Mouse (Mus musculus): ENCODE results near the gene Bmf. TPM values are rescaled to one million over a fixed set of nuclear protein-coding genes. Genes with fewer than 3 reads are reported as not detected.
A peak's percentile ranks its signal among the peaks of the same experiment; 100 is the strongest.

Bmf gene
- total RNA-seq, 2 experiments from 2014 or later = 0.20 to 0.71 TPM

DNA sequence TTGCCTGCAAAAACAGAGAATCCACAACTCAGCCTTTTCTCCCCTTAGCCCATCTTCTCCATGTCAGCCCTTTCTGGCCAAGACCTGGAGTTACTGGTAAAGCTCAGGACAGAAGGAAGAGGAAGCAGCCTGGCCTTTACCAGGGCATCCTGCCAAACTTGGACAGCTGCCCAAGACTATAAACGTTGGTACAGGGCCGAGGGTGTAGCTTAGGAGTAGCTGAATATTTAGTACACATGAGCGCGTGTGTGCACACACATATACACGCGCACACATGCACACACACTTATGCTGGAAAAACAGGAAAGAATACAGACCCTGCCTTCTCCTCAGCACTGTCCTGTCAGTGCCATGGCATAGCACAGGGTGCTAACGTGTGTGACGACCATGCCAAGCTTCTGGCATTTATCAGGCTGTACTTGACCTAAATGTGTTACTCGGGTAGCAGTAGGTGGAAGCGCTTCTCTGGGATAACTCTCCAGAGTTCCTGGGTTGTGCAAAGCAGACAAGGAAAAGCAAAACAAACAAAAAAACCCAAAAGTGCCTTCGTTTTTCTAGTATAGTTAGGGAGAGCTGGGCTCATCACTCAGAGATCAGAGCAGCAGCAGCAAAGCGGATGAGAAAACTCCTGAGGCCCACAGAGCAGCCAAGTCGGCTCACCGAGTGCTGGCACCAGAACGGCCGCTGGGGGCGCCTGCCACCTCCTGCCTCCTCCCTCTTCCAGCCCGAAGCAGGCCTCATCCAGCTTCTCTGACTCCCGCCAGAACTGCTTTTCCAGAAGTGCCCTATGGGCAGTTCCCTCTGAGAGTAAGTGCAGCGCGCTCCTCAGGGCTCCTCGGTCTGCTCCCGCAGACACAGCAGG lies 4.0 kb downstream of the Bmf start:
- ATAC-seq (replicated peaks; ENCODE audit: poor library complexity) = peak; percentile 49

DNA sequence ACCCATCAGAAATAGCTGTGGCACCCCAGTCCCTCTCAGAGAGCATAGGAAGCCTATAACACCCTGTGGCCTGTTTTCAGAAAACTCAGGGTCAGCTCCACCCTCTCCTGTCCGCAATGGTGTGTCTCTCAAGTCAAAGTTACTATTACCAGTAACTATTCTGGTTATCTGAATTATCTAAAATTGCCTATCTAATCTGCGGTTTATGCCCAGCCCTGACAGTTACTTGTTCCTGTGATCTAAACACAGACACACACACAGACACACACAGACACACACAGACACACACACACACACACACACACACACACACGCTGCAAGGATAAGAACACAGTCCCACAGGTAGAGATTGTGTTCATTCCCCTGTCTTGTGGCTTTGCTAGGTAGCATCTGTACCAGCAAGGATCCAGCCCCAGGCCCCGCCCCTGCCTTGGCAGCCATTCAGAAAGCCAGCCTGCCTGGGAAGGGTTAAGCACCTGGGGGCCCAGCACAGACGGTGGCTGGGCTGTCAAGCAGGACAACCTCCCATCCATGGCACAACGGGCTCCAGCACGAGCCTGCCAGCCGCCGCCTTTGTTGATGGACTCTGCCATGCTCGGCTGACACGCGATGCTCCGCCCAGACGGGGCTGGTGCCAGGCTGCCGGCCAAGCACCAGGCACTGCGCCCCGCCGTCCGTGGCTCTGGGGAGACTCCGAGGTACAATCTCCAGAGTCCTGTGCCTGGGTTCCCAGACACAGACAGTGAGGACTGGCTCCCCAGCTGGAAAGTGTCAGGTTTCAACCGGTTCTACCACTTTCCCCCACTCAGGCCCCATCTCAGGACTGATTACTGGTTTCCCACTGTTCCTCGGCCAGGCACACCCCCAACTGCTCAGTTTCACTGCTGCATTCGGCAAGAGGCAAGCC lies 5.3 kb downstream of the Bmf start:
- peak; percentile 32 for ATAC-seq (replicated peaks; ENCODE audit: poor library complexity)

DNA sequence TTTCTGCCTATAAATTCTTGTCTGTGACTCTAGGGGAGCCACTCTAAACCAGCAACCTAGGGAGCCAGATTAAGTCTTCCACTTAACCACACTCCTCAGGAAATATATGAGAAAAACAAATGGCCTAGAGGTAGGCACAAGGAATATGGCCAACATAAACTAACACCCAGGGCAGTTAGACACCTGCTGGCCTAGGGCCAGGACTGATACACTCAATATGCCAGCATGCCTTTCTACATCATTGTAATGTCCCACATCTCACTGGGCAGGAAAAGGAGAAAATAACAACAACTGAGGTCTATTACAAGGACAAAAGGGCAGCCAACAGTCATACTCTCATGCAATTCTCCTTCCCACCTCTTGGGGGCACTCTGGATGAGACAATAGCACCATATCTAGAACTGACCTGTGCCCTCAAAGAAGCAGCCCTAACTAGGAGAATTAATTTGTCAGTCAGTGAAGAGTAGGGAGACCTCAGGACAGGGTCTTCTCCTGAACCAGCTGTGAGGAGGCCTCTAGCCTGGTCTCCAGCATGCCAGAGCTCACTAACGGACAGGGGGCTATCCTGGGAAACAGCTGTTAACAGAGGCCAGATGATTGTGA lies 6.4 kb downstream of the Bmf start:
- no peak for ATAC-seq (replicated peaks; ENCODE audit: poor library complexity)

- no peak for ATAC-seq (replicated peaks; ENCODE audit: poor library complexity)
Measured at GRCm38 (mm10) chr2:118541716-118542115, 7.8 kb downstream of the Bmf start.

DNA sequence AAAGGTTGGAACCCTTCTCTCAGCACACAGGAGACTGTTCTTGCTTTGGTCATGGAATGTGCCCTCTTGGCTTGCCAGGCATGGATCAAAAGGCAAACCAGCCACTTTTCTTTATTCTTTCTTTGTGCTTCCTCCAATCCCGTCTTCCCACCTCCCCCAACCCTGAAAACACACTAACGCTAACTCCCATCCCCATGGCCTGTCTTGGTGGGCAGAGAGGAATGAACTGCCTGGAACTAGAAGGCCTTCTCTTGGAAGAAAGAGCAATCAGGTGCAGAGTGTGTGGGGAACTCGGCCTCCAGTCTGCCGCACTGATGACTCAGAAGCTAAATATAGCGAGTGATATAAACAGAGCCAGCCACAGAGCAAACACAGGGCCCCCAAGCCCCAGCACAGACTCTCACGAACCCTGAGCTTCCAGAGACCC lies 8.8 kb downstream of the Bmf start:
- 0 out of 2 replicates have a peak, but pooled peaks have one; percentile 17 for ATAC-seq (replicated peaks; ENCODE audit: poor library complexity)

- peak; percentile 74 for ATAC-seq (replicated peaks; ENCODE audit: poor library complexity)
Measured at GRCm38 (mm10) chr2:118539881-118540516, 9.5 kb downstream of the Bmf start.

GRCm38 (mm10) chr2:118539040-118539439 lies 10.4 kb downstream of the Bmf start:
- no peak for ATAC-seq (replicated peaks; ENCODE audit: poor library complexity)

- ATAC-seq (replicated peaks; ENCODE audit: poor library complexity) = no peak
Measured at GRCm38 (mm10) chr2:118537226-118537625, 12.3 kb downstream of the Bmf start.

DNA sequence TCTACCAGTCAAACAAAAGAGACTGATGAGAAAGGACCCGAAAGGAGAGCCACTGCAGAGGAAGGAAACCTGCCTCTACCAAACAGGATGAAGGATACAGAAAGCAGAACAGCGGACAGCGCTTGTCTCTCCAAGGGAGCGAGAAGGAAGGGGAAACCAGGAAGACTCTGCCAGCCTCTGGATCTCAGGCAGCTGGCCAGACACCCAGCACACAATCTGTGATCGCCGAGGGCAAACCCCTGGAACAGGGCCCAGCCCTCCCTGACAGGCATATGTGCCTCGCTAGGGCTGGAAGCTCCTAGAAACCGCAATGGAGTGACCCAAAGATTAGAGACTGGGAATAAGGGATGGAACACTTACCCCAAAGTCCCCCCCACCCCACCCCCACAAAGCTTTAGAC lies 12.9 kb downstream of the Bmf start:
- no peak for ATAC-seq (replicated peaks; ENCODE audit: poor library complexity)

- no peak for ATAC-seq (replicated peaks; ENCODE audit: poor library complexity)
Measured at GRCm38 (mm10) chr2:118536111-118536510, 13.4 kb downstream of the Bmf start.

- peak; percentile 75 for ATAC-seq (replicated peaks; ENCODE audit: poor library complexity)
Measured at GRCm38 (mm10) chr2:118533969-118534368, 15.5 kb downstream of the Bmf start.

DNA sequence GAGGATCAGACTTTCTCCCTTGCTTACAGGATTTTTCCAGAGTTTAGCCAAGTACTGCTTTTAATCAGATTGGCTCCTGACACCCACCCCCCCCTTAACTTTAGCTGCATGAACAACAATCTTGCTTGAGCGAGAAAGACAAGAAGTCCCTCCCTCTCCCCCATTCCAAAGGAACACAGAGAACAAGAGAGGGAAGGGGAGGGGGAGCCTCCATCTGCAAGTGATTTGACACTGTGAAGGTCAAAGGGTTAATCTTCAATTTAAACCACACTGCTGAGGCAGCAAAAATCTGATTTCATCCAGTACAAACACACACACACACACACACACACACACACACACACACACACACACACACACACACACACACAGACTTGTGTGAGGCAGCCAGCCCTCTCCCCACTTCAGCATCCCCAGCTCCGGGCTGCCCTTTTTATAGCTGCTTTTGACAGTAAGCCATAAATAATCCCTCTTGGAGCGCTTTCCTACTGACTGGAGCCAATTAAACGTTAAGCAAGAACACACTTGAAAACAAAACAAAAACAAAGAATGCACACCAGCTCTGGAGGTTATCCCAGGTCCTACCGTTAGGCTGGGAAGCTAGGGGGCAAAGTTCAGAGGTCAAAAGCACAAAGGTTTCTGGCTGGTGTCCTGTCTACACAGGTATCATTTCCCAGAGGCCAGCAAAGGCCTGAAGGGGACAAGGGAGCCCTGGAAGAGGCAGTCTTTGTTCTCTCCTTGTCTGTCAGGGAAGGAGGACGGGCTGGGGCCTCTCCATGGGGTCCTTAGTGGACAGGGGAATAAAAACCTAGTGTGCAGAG lies 16.4 kb downstream of the Bmf start:
- ATAC-seq (replicated peaks; ENCODE audit: poor library complexity) = no peak

GRCm38 (mm10) chr2:118532401-118532800 lies 17.1 kb downstream of the Bmf start:
- no peak for ATAC-seq (replicated peaks; ENCODE audit: poor library complexity)

GRCm38 (mm10) chr2:118529466-118530181 lies 19.9 kb downstream of the Bmf start:
- ATAC-seq (replicated peaks; ENCODE audit: poor library complexity) = no peak

- ATAC-seq (replicated peaks; ENCODE audit: poor library complexity) = no peak
Measured at GRCm38 (mm10) chr2:118526545-118526944, 22.9 kb downstream of the Bmf start.

DNA sequence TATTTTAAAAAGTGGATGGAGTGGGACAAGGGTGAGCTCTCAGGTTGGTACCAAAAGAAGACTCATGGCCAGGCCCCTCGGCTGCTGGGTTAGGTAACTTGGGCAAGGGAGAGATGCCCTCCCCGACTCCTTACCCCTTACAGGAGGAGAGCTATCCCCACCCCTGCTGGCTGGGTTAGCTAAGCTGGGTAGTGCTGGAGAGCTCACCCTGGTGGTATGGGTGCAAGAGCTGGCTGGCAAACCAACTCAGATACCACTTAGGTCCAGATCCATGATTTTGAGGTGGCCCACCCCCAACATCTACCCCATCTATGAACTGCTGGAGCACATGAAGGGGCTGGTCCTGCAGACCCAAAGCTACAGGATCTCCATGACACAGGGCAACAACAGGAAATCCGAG lies 24.7 kb downstream of the Bmf start:
- ATAC-seq (replicated peaks; ENCODE audit: poor library complexity) = no peak

DNA sequence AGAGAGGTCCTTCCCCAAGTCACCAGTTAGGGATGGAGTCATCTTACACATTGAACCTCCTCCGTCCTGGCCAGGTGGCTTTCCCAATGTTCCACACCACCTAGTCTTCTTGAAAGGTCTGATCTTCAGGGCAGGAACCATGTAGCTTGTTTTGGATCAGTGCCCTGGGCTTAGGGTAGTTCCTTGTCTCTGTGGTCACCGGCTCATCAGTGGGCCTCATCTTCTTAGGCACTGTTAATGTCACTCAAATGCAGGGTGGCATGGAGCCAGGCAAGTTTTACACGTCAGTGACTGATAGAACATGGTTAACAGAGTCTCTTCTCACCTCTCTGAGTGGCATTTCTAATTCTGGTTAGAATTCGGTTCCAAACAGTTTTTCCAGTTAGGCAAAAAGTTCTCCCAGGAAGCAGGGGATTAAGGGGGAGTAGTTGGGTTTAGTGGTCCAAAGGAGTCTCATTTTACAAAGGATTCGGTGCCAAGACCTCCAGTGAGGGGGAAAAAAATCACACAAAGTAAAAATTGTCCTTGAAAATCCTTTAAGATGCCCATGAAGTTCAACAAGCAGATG lies 26.2 kb downstream of the Bmf start:
- ATAC-seq (replicated peaks; ENCODE audit: poor library complexity) = peak; percentile 47; the same call in 1 of the 2 replicates

GRCm38 (mm10) chr2:118522265-118522664 lies 27.2 kb downstream of the Bmf start:
- peak; percentile 83 for ATAC-seq (replicated peaks; ENCODE audit: poor library complexity)

Data from megakaryocyte progenitor cell, adult 5-6 weeks (primary cell).